Mouse (Mus musculus) MEL-GATA-1-ER (cell line): ENCODE results near the gene BC051665.

Experiments used
- DNase-seq: peaks from one replicate; pipeline ENCODE4 v3.0.0-alpha.2; 2012; ENCODE audit warnings: low read depth; ENCODE audit errors: extremely low read depth

Gene BC051665

GRCm38 (mm10) chr13:60786264-60786663 is at the start of gene BC051665:
BC051665 (minus strand) TSS chr13:60786364.
- DNase-seq = no peak

GRCm38 (mm10) chr13:60826052-60826451 is 39.9 kb upstream of the BC051665 start:
- no peak for DNase-seq

GRCm38 (mm10) chr13:60820486-60821175 is 34.5 kb upstream of the BC051665 start:
- DNase-seq = no peak

- DNase-seq = no peak
These were observed 33.3 kb upstream of the BC051665 start for GRCm38 (mm10) chr13:60819469-60819868.

GRCm38 (mm10) chr13:60813722-60814121 is 27.6 kb upstream of the BC051665 start:
- no peak for DNase-seq

GRCm38 (mm10) chr13:60812768-60813167 is 26.6 kb upstream of the BC051665 start:
- DNase-seq = no peak

- DNase-seq = no peak
These were observed 23.5 kb upstream of the BC051665 start for GRCm38 (mm10) chr13:60809690-60810089.

GRCm38 (mm10) chr13:60802749-60803148 is 16.6 kb upstream of the BC051665 start, which contains the start of gene Ctsll3:
Ctsll3 (minus strand) TSS chr13:60802849.
- DNase-seq = no peak

- no peak for DNase-seq
These were observed 3.3 kb upstream of the BC051665 start for GRCm38 (mm10) chr13:60789466-60789865.

GRCm38 (mm10) chr13:60783301-60783700 is 2.9 kb downstream of the BC051665 start:
- no peak for DNase-seq

GRCm38 (mm10) chr13:60780534-60780933 is 5.6 kb downstream of the BC051665 start:
- no peak for DNase-seq

- DNase-seq = no peak
These were observed 25.0 kb downstream of the BC051665 start for GRCm38 (mm10) chr13:60761161-60761560.

- no peak for DNase-seq
These were observed 25.8 kb downstream of the BC051665 start for GRCm38 (mm10) chr13:60760392-60760791.

- no peak for DNase-seq
These were observed 27.0 kb downstream of the BC051665 start for GRCm38 (mm10) chr13:60759136-60759535.

- DNase-seq = no peak
These were observed 28.9 kb downstream of the BC051665 start for GRCm38 (mm10) chr13:60757292-60757691.

GRCm38 (mm10) chr13:60755251-60755650 is 30.9 kb downstream of the BC051665 start:
- DNase-seq = no peak

- no peak for DNase-seq
These were observed 32.9 kb downstream of the BC051665 start for GRCm38 (mm10) chr13:60753216-60753615.

- DNase-seq = no peak
These were observed 35.2 kb downstream of the BC051665 start for GRCm38 (mm10) chr13:60750930-60751329.

- peak; percentile 42 for DNase-seq
These were observed 37.6 kb downstream of the BC051665 start for GRCm38 (mm10) chr13:60748556-60748955.

GRCm38 (mm10) chr13:60747201-60747600 is 39.0 kb downstream of the BC051665 start:
- DNase-seq = no peak

- DNase-seq = peak; percentile 66
These were observed 39.9 kb downstream of the BC051665 start for GRCm38 (mm10) chr13:60746271-60746670.

- DNase-seq = peak; percentile 94
These were observed 40.8 kb downstream of the BC051665 start for GRCm38 (mm10) chr13:60745358-60745757.

GRCm38 (mm10) chr13:60744736-60745135 is 41.4 kb downstream of the BC051665 start:
- peak; percentile 67 for DNase-seq
